Comparison of ENCODE assay signal across 9 mouse cellular contexts in genomic region chr4:132676771-132677539, GRCm38 (mm10). TPM values are rescaled to one million over a fixed set of nuclear protein-coding genes. Genes with fewer than 3 reads are reported as not detected.
DNase-seq lines count a peak whose midpoint lies in the region; ATAC-seq and TF ChIP-seq lines count a peak whose summit lies in the region.
"Had no signal": no experiment of that assay in that cellular context is flagged by ENCODE, and none has a peak within 500 bp of the region (broad histone marks: within the 10 kb centered on the region; RNA-seq: fewer than 3 reads in every experiment).

No protein-coding gene starts in this region.

- H3K4me3 ChIP-seq in heart, embryonic 16.5 days (ENCODE audit: low read length): no peak overlapping the region
- no peak overlapping the region for H3K4me3 ChIP-seq in heart, embryonic 10.5 days
- H3K4me3 ChIP-seq in liver, postnatal 0 days (ENCODE audit: low read depth, low read length): no peak overlapping the region
- no peak overlapping the region for H3K4me3 ChIP-seq in stomach, postnatal 0 days (ENCODE audit: low read depth, low read length)
- H3K4me3 ChIP-seq: megakaryocyte, embryonic 14.5 days had no signal

- no peaks in the 10 kb centered on the region for H3K27me3 ChIP-seq in heart, embryonic 16.5 days (ENCODE audit: control insufficient read depth, insufficient read depth, low read length)
- H3K27me3 ChIP-seq in heart, embryonic 10.5 days (ENCODE audit: insufficient read depth, poor library complexity, severe bottlenecking): no peaks in the 10 kb centered on the region
- H3K27me3 ChIP-seq in liver, postnatal 0 days (ENCODE audit: insufficient read depth, low read length): no peaks in the 10 kb centered on the region
- H3K27me3 ChIP-seq in stomach, postnatal 0 days (ENCODE audit: control insufficient read depth, insufficient read depth, low read length): no peaks in the 10 kb centered on the region
- H3K27me3 ChIP-seq: megakaryocyte, embryonic 14.5 days had no signal

- H3K4me2 ChIP-seq in heart, embryonic 16.5 days (ENCODE audit: low read depth, low read length): no peak overlapping the region
- no peak overlapping the region for H3K4me2 ChIP-seq in liver, postnatal 0 days (ENCODE audit: low read depth, low read length)
- H3K4me2 ChIP-seq in stomach, postnatal 0 days (replicated peaks; ENCODE audit: low read depth): no peak overlapping the region

- TF ChIP-seq CTCF in liver, postnatal 0 days (IDR thresholded peaks at IDR 0.05; ENCODE audit: low read depth): peak; percentile 81
- TF ChIP-seq CTCF in stomach, postnatal 0 days (IDR thresholded peaks at IDR 0.05; ENCODE audit: low read depth): peak; percentile 86

- DNase-seq in heart, embryonic 10.5 days (ENCODE audit: low spot score): no peak
- peak; percentile 85 for DNase-seq in CD4-positive, CD25-positive, alpha-beta regulatory T cell, adult 2 months (ENCODE audit: low read depth, low spot score)
- DNase-seq in ZHBTc4 (ENCODE audit: low read depth, low spot score): peak; percentile 66
- peak; percentile 29 for DNase-seq in liver, postnatal 0 days
- peak; percentile 71 for DNase-seq in stomach, postnatal 0 days (ENCODE audit: low spot score)

- no peaks in the 10 kb centered on the region for H3K4me1 ChIP-seq in heart, embryonic 16.5 days (ENCODE audit: control insufficient read depth, insufficient read depth, low read length)
- no peaks in the 10 kb centered on the region for H3K4me1 ChIP-seq in heart, embryonic 10.5 days
- H3K4me1 ChIP-seq in liver, postnatal 0 days (ENCODE audit: insufficient read depth): no peaks in the 10 kb centered on the region
- H3K4me1 ChIP-seq in stomach, postnatal 0 days (replicated peaks; ENCODE audit: control insufficient read depth, insufficient read depth): no peaks in the 10 kb centered on the region

- H3K9ac ChIP-seq in heart, embryonic 16.5 days (ENCODE audit: low read length): no peak overlapping the region
- H3K9ac ChIP-seq in liver, postnatal 0 days (replicated peaks): no peak overlapping the region
- no peak overlapping the region for H3K9ac ChIP-seq in stomach, postnatal 0 days (ENCODE audit: low read length)

- no peaks in the 10 kb centered on the region for H3K9me3 ChIP-seq in heart, embryonic 16.5 days (replicated peaks; ENCODE audit: control insufficient read depth, low read length)
- H3K9me3 ChIP-seq in heart, embryonic 10.5 days: no peaks in the 10 kb centered on the region
- H3K9me3 ChIP-seq in liver, postnatal 0 days (ENCODE audit: low read length): no peaks in the 10 kb centered on the region
- no peaks in the 10 kb centered on the region for H3K9me3 ChIP-seq in stomach, postnatal 0 days (ENCODE audit: control insufficient read depth, low read length)
- H3K9me3 ChIP-seq: megakaryocyte, embryonic 14.5 days had no signal

- peaks cover 21% of the 10 kb centered on the region for H3K36me3 ChIP-seq in heart, embryonic 16.5 days (ENCODE audit: control insufficient read depth, insufficient read depth)
- peaks cover 75% of the 10 kb centered on the region for H3K36me3 ChIP-seq in heart, embryonic 10.5 days
- peaks cover 41% of the 10 kb centered on the region for H3K36me3 ChIP-seq in liver, postnatal 0 days (replicated peaks; ENCODE audit: insufficient read depth, low read length)
- peaks cover 6% of the 10 kb centered on the region; the same call in 1 of the 2 replicates for H3K36me3 ChIP-seq in stomach, postnatal 0 days (ENCODE audit: control insufficient read depth, insufficient read depth, low read length)

- H3K27ac ChIP-seq in heart, embryonic 16.5 days (ENCODE audit: low read length): no peak overlapping the region
- H3K27ac ChIP-seq in heart, embryonic 10.5 days: no peak overlapping the region
- H3K27ac ChIP-seq in liver, postnatal 0 days (ENCODE audit: low read depth): no peak overlapping the region
- peak overlapping the region; percentile 80 for H3K27ac ChIP-seq in stomach, postnatal 0 days (replicated peaks)

- 0 out of 2 replicates have a peak, but pooled peaks have one; percentile 55 for ATAC-seq in heart, embryonic 16.5 days (replicated peaks; ENCODE audit: extremely low read depth, insufficient read depth, low FRiP score)
- ATAC-seq in erythroid progenitor cell, adult 5-6 weeks (replicated peaks; ENCODE audit: low FRiP score, poor library complexity, severe bottlenecking): peak; percentile 70
- peak; percentile 57; the same call in 1 of the 2 replicates for ATAC-seq in liver, postnatal 0 days
- ATAC-seq in stomach, postnatal 0 days (ENCODE audit: low FRiP score, low TSS enrichment): peak; percentile 93
- ATAC-seq in cerebellum, adult (ENCODE audit: insufficient number of reproducible peaks, low FRiP score, low TSS enrichment): no peak

- WGBS in heart, embryonic 16.5 days: 82% methylated on average over 7 of the region's 7 CpGs
- WGBS in heart, embryonic 10.5 days: 84% methylated on average over 7 of the region's 7 CpGs
- 78% methylated on average over 7 of the region's 7 CpGs for WGBS in liver, postnatal 0 days (ENCODE audit: insufficient replicate concordance)
- WGBS in stomach, postnatal 0 days: 64% methylated on average over 7 of the region's 7 CpGs

- TF ChIP-seq EP300 in liver, postnatal 0 days (IDR thresholded peaks at IDR 0.05; ENCODE audit: low read depth): no peak
- TF ChIP-seq EP300 in stomach, postnatal 0 days (optimal IDR thresholded peaks at IDR 0.05): no peak

RNA-seq across cellular contexts. Expression of gene Eya3, which starts 38.2 kb away (rescaled TPM):
- 21.1 and 22.4 TPM in 2 replicates for polyA plus RNA-seq in heart, embryonic 16.5 days (2015; fragmentation: Nextera tagmentation; extraction: Ambion mirVana)
- polyA plus RNA-seq in heart, embryonic 10.5 days (2016; fragmentation: Nextera tagmentation; extraction: Ambion mirVana): 27.4 and 33.0 TPM in 2 replicates
- 34.2 and 43.6 TPM in 2 replicates for total RNA-seq in erythroid progenitor cell, adult 5-6 weeks (2015; ENCODE audit: low replicate concordance)
- total RNA-seq in erythroid progenitor cell, adult 5-6 weeks (2017; ENCODE audit: low replicate concordance): 15.0 and 28.9 TPM in 2 replicates
- polyA plus RNA-seq in liver, postnatal 0 days (2015; fragmentation: Nextera tagmentation; extraction: Ambion mirVana): 6.0 and 6.3 TPM in 2 replicates
- polyA plus RNA-seq in stomach, postnatal 0 days (2015; fragmentation: Nextera tagmentation; extraction: Ambion mirVana): 9.9 and 10.4 TPM in 2 replicates

RNA-seq across cellular contexts. Expression of gene Xkr8, which starts 55.4 kb away (rescaled TPM):
- polyA plus RNA-seq in heart, embryonic 16.5 days (2015; fragmentation: Nextera tagmentation; extraction: Ambion mirVana): 2.8 and 2.9 TPM in 2 replicates
- 4.8 and 5.4 TPM in 2 replicates for polyA plus RNA-seq in heart, embryonic 10.5 days (2016; fragmentation: Nextera tagmentation; extraction: Ambion mirVana)
- total RNA-seq in erythroid progenitor cell, adult 5-6 weeks (2015; ENCODE audit: low replicate concordance): 0.42 TPM in 1 of 2 replicates, not detected in the other
- 0.08 and 0.64 TPM in 2 replicates for total RNA-seq in erythroid progenitor cell, adult 5-6 weeks (2017; ENCODE audit: low replicate concordance)
- 3.3 and 3.8 TPM in 2 replicates for polyA plus RNA-seq in liver, postnatal 0 days (2015; fragmentation: Nextera tagmentation; extraction: Ambion mirVana)
- polyA plus RNA-seq in stomach, postnatal 0 days (2015; fragmentation: Nextera tagmentation; extraction: Ambion mirVana): 1.8 and 2.5 TPM in 2 replicates
